Mouse (Mus musculus): ENCODE results near the gene Man1a. TPM values are rescaled to one million over a fixed set of nuclear protein-coding genes. Genes with fewer than 3 reads are reported as not detected.

Gene Man1a
- polyA plus RNA-seq, 1 experiment from 2014 or later: 10.3 TPM

DNA sequence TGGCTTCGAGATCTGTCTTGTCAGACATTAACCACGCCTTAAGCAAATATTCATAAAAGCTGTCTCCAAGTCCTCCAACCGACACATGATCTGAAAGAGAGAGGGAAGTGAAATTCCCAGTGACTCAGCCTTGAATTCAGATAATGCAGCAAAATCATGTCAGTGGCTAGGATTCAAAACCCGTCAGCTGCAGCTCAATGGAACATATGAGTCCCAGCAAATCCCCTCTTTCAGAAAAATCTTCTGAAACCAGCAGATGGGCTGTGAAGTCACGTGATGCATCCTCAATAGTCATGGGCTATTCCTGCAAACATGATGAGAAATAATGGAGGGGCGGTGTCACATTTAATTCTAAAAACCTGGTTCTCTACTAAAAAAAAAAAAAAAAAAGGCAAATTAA, 151.0 kb downstream of the Man1a start:
- Histone ChIP-seq H3K9me3 (replicated peaks; ENCODE audit: low read length) (no peaks in the 10 kb centered on the region), H3K4me3 (replicated peaks; ENCODE audit: low read depth, low read length) (no peak overlapping the region), H3K9ac (ENCODE audit: low read depth, low read length) (no peak overlapping the region), H3K27me3 (ENCODE audit: insufficient read depth, low read length) (no peaks in the 10 kb centered on the region), H3K36me3 (ENCODE audit: insufficient read depth, low read length) (no peaks in the 10 kb centered on the region), H3K27ac (no peak overlapping the region), H3K4me1 (replicated peaks; ENCODE audit: insufficient read depth, low read length) (no peaks in the 10 kb centered on the region), H3K4me2 (ENCODE audit: low read length) (no peak overlapping the region)
- WGBS: 86% methylated on average over 6 of the region's 6 CpGs
- DNase-seq (ENCODE audit: low spot score): no peak
- no peak for ATAC-seq (replicated peaks; ENCODE audit: low FRiP score, low read depth)
- no peak for TF ChIP-seq CTCF (IDR thresholded peaks at IDR 0.05; ENCODE audit: low read depth)

DNA sequence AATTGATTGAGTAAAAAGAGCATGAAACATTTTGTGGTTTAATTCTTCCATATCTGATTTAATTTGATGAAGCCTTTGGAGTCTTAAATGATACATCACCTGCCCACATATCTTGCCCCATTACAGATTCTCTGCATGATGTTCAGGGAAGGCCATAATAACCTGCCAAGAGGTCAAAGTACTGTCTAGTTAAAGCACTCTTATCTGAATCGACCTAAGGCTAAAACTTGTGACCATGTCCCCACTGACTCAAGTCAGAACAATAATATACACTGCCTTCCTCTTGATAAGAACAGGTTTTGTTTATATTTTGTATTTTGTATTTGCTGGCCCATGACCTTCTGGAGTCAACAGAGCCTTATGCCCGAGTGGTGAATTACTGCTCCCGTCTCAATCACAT, 154.2 kb downstream of the Man1a start:
- H3K4me1 ChIP-seq (replicated peaks; ENCODE audit: insufficient read depth, low read length): no peaks in the 10 kb centered on the region
- no peak for TF ChIP-seq CTCF (IDR thresholded peaks at IDR 0.05; ENCODE audit: low read depth)
- no peaks in the 10 kb centered on the region for H3K27me3 ChIP-seq (ENCODE audit: insufficient read depth, low read length)
- H3K27ac ChIP-seq: no peak overlapping the region
- WGBS: 84% methylated on average over 3 of the region's 3 CpGs
- no peaks in the 10 kb centered on the region for H3K36me3 ChIP-seq (ENCODE audit: insufficient read depth, low read length)
- no peak overlapping the region for H3K4me2 ChIP-seq (ENCODE audit: low read length)
- no peaks in the 10 kb centered on the region for H3K9me3 ChIP-seq (replicated peaks; ENCODE audit: low read length)
- H3K9ac ChIP-seq (ENCODE audit: low read depth, low read length): no peak overlapping the region
- H3K4me3 ChIP-seq (replicated peaks; ENCODE audit: low read depth, low read length): no peak overlapping the region
- ATAC-seq (replicated peaks; ENCODE audit: low FRiP score, low read depth) (no peak), DNase-seq (ENCODE audit: low spot score) (no peak)

DNA sequence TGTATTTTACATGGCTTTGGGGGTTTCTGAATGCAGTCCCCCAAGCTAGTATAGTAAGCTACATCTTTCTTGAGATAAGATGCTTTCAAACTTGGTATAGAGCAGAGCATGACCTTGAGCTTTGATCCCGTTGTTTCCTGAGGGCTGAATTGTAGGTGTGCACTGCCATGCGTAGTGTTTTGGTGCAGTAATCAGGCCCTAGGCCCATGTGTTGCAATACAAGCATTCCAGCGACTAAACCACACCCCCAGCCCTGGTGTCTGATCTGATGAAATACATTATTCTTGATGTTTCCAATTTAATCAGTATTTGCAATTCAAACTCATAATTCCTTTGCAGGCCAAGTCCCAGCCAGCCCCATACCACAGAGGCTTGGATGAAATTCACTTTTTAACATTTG, 158.9 kb downstream of the Man1a start:
- no peaks in the 10 kb centered on the region for H3K9me3 ChIP-seq (replicated peaks; ENCODE audit: low read length)
- H3K4me1 ChIP-seq (replicated peaks; ENCODE audit: insufficient read depth, low read length): no peaks in the 10 kb centered on the region
- TF ChIP-seq CTCF (IDR thresholded peaks at IDR 0.05; ENCODE audit: low read depth): no peak
- H3K36me3 ChIP-seq (ENCODE audit: insufficient read depth, low read length): no peaks in the 10 kb centered on the region
- DNase-seq (ENCODE audit: low spot score): no peak
- H3K9ac ChIP-seq (ENCODE audit: low read depth, low read length): no peak overlapping the region
- H3K4me3 ChIP-seq (replicated peaks; ENCODE audit: low read depth, low read length): no peak overlapping the region
- 85% methylated on average over 3 of the region's 3 CpGs for WGBS
- H3K27ac ChIP-seq: no peak overlapping the region
- no peaks in the 10 kb centered on the region for H3K27me3 ChIP-seq (ENCODE audit: insufficient read depth, low read length)
- H3K4me2 ChIP-seq (ENCODE audit: low read length): no peak overlapping the region
- no peak for ATAC-seq (replicated peaks; ENCODE audit: low FRiP score, low read depth)

DNA sequence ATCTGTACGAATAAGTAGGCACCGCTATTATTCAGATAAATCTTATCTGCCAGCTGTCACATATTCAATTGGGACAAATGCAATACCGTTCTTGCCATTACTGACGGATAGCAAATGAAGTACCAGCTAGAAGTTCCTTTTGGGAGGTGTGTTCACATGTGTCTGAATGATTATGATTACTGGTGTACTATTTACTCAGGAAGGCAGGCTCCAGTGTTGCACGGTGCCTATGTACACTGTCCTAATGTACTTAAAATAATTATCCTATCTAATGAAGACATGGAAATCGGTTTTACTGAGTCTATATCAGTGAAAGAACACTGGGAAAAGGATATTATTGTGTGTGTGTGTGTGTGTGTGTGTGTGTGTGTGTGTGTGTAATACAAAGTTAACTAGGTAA, 160.7 kb downstream of the Man1a start:
- 57% methylated on average over 6 of the region's 6 CpGs for WGBS
- no peak for DNase-seq (ENCODE audit: low spot score)
- Histone ChIP-seq H3K36me3 (ENCODE audit: insufficient read depth, low read length) (no peaks in the 10 kb centered on the region), H3K4me2 (ENCODE audit: low read length) (peak overlapping the region; percentile 16; the same call in 1 of the 2 replicates), H3K27ac (no peak overlapping the region), H3K4me3 (replicated peaks; ENCODE audit: low read depth, low read length) (no peak overlapping the region), H3K9me3 (replicated peaks; ENCODE audit: low read length) (no peaks in the 10 kb centered on the region), H3K9ac (ENCODE audit: low read depth, low read length) (no peak overlapping the region), H3K27me3 (ENCODE audit: insufficient read depth, low read length) (no peaks in the 10 kb centered on the region), H3K4me1 (replicated peaks; ENCODE audit: insufficient read depth, low read length) (no peaks in the 10 kb centered on the region)
- ATAC-seq (replicated peaks; ENCODE audit: low FRiP score, low read depth): no peak
- TF ChIP-seq CTCF (IDR thresholded peaks at IDR 0.05; ENCODE audit: low read depth): no peak

DNA sequence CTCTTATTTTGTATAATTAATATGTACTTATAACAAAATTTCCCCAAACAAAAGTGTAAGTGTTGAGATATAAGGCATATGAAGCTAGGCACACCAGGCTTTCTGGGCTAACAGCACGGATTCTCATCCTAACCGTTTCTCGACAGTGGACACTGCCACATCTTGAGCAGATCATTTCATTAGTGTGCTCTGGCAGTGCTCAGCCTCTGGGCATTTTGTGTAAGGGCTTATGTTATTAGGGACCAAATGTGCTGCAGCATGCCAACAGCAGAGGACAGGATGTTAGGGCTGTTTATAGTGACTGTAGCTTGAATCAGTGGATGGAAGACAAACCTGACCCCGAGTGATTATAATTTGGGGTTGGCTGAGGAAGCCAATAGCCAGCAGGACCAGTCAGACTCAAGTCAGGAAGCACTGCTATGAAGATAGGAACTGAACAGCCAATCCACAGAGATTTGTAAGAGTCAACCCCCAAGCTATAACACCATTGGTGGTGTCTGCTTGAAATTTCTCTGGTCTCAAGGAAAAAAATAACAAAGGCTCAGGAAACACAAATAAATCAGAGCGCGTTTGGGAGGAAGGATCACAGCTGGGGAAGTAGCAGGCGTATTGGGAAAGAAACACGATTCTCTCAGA, 161.3 kb downstream of the Man1a start:
- H3K4me2 ChIP-seq (ENCODE audit: low read length): peak overlapping the region; percentile 16; the same call in 1 of the 2 replicates
- peak; percentile 91 for DNase-seq (ENCODE audit: low spot score)
- no peaks in the 10 kb centered on the region for H3K9me3 ChIP-seq (replicated peaks; ENCODE audit: low read length)
- no peaks in the 10 kb centered on the region for H3K27me3 ChIP-seq (ENCODE audit: insufficient read depth, low read length)
- no peaks in the 10 kb centered on the region for H3K36me3 ChIP-seq (ENCODE audit: insufficient read depth, low read length)
- 40% methylated on average over 8 of the region's 8 CpGs for WGBS
- no peak overlapping the region for H3K4me3 ChIP-seq (replicated peaks; ENCODE audit: low read depth, low read length)
- TF ChIP-seq CTCF (IDR thresholded peaks at IDR 0.05; ENCODE audit: low read depth): no peak
- no peak overlapping the region for H3K9ac ChIP-seq (ENCODE audit: low read depth, low read length)
- peak; percentile 59; the same call in 1 of the 2 replicates for ATAC-seq (replicated peaks; ENCODE audit: low FRiP score, low read depth)
- no peaks in the 10 kb centered on the region for H3K4me1 ChIP-seq (replicated peaks; ENCODE audit: insufficient read depth, low read length)
- H3K27ac ChIP-seq: peak overlapping the region; percentile 19; the same call in 1 of the 2 replicates

DNA sequence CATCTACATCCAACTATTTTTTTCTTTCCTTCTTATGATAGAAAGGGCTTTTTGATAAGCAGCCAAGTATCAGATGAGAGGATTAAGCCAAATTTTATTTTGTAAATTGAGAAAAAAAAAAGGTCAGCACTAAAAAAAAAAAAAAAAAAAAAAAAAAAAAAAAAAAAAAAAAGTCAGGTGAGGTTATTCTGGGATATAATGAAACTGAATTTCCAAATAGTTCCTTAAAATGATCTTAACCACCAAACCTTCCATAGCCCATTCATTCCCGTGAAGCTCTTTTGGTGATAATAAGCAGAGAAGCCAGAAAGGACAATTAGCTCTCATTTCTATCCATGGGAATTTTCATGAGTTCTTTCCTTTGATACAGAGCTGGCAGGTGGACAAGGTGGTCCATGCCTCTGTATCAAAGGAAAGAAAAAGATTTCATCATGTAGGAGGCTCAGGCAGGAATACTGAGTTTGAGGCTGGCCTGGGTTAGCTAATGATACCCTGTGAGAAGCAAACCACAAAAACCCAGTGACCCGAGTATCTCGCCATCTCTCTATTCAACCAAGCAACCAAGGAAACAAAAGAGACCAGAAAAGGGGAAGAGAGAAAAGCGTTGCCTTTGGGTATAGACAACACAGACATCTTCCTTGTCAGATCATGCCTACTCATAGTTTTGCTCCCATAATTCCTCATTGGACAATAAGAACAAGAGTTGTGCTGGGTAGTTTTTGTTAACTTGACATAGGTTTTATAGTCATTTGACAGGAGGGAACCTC, 162.7 kb downstream of the Man1a start:
- Histone ChIP-seq H3K4me1 (replicated peaks; ENCODE audit: insufficient read depth, low read length) (no peaks in the 10 kb centered on the region), H3K9ac (ENCODE audit: low read depth, low read length) (no peak overlapping the region), H3K27ac (no peak overlapping the region), H3K36me3 (ENCODE audit: insufficient read depth, low read length) (no peaks in the 10 kb centered on the region), H3K27me3 (ENCODE audit: insufficient read depth, low read length) (no peaks in the 10 kb centered on the region), H3K4me3 (replicated peaks; ENCODE audit: low read depth, low read length) (no peak overlapping the region), H3K9me3 (replicated peaks; ENCODE audit: low read length) (no peaks in the 10 kb centered on the region), H3K4me2 (ENCODE audit: low read length) (no peak overlapping the region)
- WGBS: 94% methylated on average over 4 of the region's 4 CpGs
- DNase-seq (ENCODE audit: low spot score) (no peak), ATAC-seq (replicated peaks; ENCODE audit: low FRiP score, low read depth) (no peak)
- TF ChIP-seq CTCF (IDR thresholded peaks at IDR 0.05; ENCODE audit: low read depth): no peak

Measured in kidney, postnatal 0 days (tissue).